Mouse (Mus musculus) E14TG2a.4 (cell line): ENCODE measurements at regions not wholly inside any gene's neighbourhood (a gene's known extent, or its start where the extent isn't known, plus 50 kb on each side); places are given as distances from the start of the nearest gene placed in this dataset.

Source experiments
- CTCF ChIP-seq: conservative IDR thresholded peaks from 2 replicates; pipeline ENCODE4 v1.5.1; 2014; ENCODE audit warnings: low read length
- NANOG ChIP-seq: IDR thresholded peaks from 2 replicates; pipeline ENCODE4 v1.6.1; 2014; ENCODE audit warnings: borderline replicate concordance, low read length, mixed read lengths

GRCm38 (mm10) chr6:106991586-106991985, 191.7 kb upstream of the Crbn start:
- no peak for TF ChIP-seq CTCF
- TF ChIP-seq NANOG = no peak
